Mouse (Mus musculus): Measurements from ENCODE around the gene Pip5k1a. TPM values are rescaled to one million over a fixed set of nuclear protein-coding genes. Genes with fewer than 3 reads are reported as not detected.

Gene Pip5k1a
- polyA plus RNA-seq, 1 experiment from 2014 or later, result 19.5 TPM

Small RNAs within 50 kb of the gene (microRNA-seq; reads per million reads assigned to microRNA genes)
- not detected for gene Mir8099-1

Other genes with a start within 250 kb of the Pip5k1a start
- 306 and 339 TPM in 2 replicates for gene Psmb4, start 220.0 kb downstream of the Pip5k1a start, polyA plus RNA-seq (2015; fragmentation: Nextera tagmentation; extraction: Ambion mirVana)
- gene Selenbp1, start 173.9 kb downstream of the Pip5k1a start, polyA plus RNA-seq (2015; fragmentation: Nextera tagmentation; extraction: Ambion mirVana), result 341 and 430 TPM in 2 replicates
- 8.9 and 10.0 TPM in 2 replicates for gene Rfx5, start 152.9 kb downstream of the Pip5k1a start, polyA plus RNA-seq (2015; fragmentation: Nextera tagmentation; extraction: Ambion mirVana)
- 25.1 and 25.7 TPM in 2 replicates for gene Pi4kb, start 132.2 kb downstream of the Pip5k1a start, polyA plus RNA-seq (2015; fragmentation: Nextera tagmentation; extraction: Ambion mirVana)
- gene Zfp687, start 91.5 kb downstream of the Pip5k1a start, polyA plus RNA-seq (2015; fragmentation: Nextera tagmentation; extraction: Ambion mirVana), result 23.3 and 23.6 TPM in 2 replicates
- 223 and 224 TPM in 2 replicates for gene Psmd4, start 64.3 kb downstream of the Pip5k1a start, polyA plus RNA-seq (2015; fragmentation: Nextera tagmentation; extraction: Ambion mirVana)
- 152 and 156 TPM in 2 replicates for gene Vps72, start 4.1 kb upstream of the Pip5k1a start, polyA plus RNA-seq (2015; fragmentation: Nextera tagmentation; extraction: Ambion mirVana)
- gene Tmod4, start 17.5 kb upstream of the Pip5k1a start, polyA plus RNA-seq (2015; fragmentation: Nextera tagmentation; extraction: Ambion mirVana), result 2.7 and 4.4 TPM in 2 replicates
- 69.9 and 79.0 TPM in 2 replicates for gene Scnm1, start 27.1 kb upstream of the Pip5k1a start, polyA plus RNA-seq (2015; fragmentation: Nextera tagmentation; extraction: Ambion mirVana)
- gene Lysmd1, start 27.2 kb upstream of the Pip5k1a start, polyA plus RNA-seq (2015; fragmentation: Nextera tagmentation; extraction: Ambion mirVana), result 16.2 and 16.9 TPM in 2 replicates
- 4.0 and 5.4 TPM in 2 replicates for gene Tnfaip8l2, start 35.4 kb upstream of the Pip5k1a start, polyA plus RNA-seq (2015; fragmentation: Nextera tagmentation; extraction: Ambion mirVana)
- gene Sema6c, start 53.5 kb upstream of the Pip5k1a start, polyA plus RNA-seq (2015; fragmentation: Nextera tagmentation; extraction: Ambion mirVana), result 3.2 and 4.1 TPM in 2 replicates
- gene Gabpb2, start 111.0 kb upstream of the Pip5k1a start, polyA plus RNA-seq (2015; fragmentation: Nextera tagmentation; extraction: Ambion mirVana), result 10.0 and 10.2 TPM in 2 replicates
- gene Cdc42se1, start 121.8 kb upstream of the Pip5k1a start, polyA plus RNA-seq (2015; fragmentation: Nextera tagmentation; extraction: Ambion mirVana), result 118 and 123 TPM in 2 replicates
- 12.0 TPM in 2 replicates for gene Mllt11, start 125.2 kb upstream of the Pip5k1a start, polyA plus RNA-seq (2015; fragmentation: Nextera tagmentation; extraction: Ambion mirVana)
- gene Gm128, start 134.7 kb upstream of the Pip5k1a start, polyA plus RNA-seq (2015; fragmentation: Nextera tagmentation; extraction: Ambion mirVana), result 0.29 and 0.50 TPM in 2 replicates
- gene Bnipl, start 144.3 kb upstream of the Pip5k1a start, polyA plus RNA-seq (2015; fragmentation: Nextera tagmentation; extraction: Ambion mirVana), result 4.6 and 5.7 TPM in 2 replicates
- 41.0 and 47.0 TPM in 2 replicates for gene Mindy1, start 174.4 kb upstream of the Pip5k1a start, polyA plus RNA-seq (2015; fragmentation: Nextera tagmentation; extraction: Ambion mirVana)
- 23.2 and 23.9 TPM in 2 replicates for gene Prune1, start 175.1 kb upstream of the Pip5k1a start, polyA plus RNA-seq (2015; fragmentation: Nextera tagmentation; extraction: Ambion mirVana)
- 1.7 and 2.0 TPM in 2 replicates for gene Anxa9, start 200.2 kb upstream of the Pip5k1a start, polyA plus RNA-seq (2015; fragmentation: Nextera tagmentation; extraction: Ambion mirVana)
- 221 and 230 TPM in 2 replicates for gene Cers2, start 207.9 kb upstream of the Pip5k1a start, polyA plus RNA-seq (2015; fragmentation: Nextera tagmentation; extraction: Ambion mirVana)